Mouse (Mus musculus): Measurements from ENCODE around the gene Pibf1.

- TF ChIP-seq CTCF (conservative IDR thresholded peaks at IDR 0.05; ENCODE audit: low read length) (no peak), POU5F1 (IDR thresholded peaks at IDR 0.05; ENCODE audit: borderline replicate concordance, low read length) (no peak)
These were observed 8.5 kb downstream of the Pibf1 start for GRCm38 (mm10) chr14:99107631-99108187.
